Mouse (Mus musculus): ENCODE results near the gene Mrpl2.

The Mrpl2 gene

DNA sequence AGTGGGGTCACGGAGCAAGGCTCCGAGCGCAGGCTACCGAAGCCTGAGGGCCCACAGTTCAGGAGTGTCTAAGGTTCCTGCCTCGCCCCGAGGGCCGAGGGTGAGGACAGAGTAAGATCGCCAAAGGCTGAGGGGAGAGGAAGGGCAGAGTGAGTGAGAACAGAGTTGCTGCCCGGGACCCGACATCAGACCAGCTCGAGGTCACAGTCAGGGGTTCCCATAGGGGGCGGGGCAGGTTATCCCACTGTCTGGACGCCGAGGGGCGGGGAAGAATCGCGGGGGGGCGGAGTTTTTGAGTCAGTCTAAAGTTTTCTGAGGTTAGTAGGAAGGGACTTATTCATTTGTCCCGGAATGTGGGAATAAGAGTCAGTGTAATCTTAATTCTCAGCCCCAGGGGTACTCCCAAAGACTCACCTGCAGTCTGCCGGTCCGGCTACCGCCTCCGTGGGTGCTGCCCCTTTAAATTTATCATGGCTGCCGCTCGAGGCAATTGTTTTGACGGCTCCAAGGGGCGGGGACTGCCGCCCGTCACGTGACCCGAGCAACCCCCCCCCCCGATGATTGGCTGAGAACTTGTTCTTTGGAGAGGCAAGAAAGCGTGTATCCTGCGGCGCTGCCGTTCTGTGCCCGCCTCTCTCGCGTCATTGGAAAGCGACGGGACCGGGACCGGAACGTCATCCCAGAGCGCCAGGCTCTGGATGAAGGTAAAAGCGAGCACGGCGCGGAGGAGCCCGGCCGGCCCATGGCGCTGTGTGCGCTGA is at the start of gene Mrpl2, which contains the start of gene Klc4:
TSS of gene Mrpl2 (plus strand) at position 669 of the 761 bp plus-strand sequence.
TSS of gene Klc4 (minus strand) at position 462 of the 761 bp plus-strand sequence.
- DNase-seq (ENCODE audit: low spot score) = peak; percentile 99

DNA sequence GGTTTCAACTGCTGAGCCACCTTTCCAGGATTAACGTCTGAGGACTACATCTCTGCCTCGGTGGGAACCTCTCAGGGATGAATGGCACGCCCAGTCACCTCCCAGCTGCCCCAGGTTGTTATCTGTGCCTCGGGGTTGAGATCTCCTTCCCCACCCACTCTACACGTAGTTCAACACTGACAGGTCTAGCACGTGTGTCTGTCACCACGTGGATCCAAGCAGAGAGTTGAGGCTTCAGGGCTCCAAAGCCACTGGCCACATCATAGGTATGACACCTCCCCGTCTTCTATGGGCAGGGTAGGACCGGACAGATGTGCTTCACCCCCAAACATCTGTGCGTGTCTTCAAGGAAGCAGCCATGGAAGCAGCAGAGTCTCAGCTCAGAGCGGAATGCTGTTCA is 48.1 kb upstream of the Mrpl2 start:
- no peak for DNase-seq (ENCODE audit: low spot score)

DNA sequence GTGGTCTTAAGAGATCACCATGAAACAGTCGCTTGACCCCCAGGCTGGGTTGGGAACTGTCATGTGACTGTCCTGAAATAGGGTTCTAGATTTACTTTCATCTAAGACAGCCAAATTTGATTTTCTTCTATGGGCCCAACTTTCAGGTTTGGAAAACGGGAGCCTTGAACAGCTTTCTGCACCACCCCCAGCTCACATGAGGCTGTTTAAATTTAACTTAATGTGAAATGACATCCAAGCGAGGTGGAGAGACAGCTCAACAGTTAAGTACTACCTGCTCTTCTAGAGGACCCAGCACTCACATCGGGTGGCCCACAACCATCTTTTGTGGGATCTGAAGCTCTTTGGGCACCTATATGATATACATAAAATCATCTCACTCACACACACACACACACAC is 47.1 kb upstream of the Mrpl2 start:
- no peak for DNase-seq (ENCODE audit: low spot score)

GRCm38 (mm10) chr17:46600569-46600968 is 45.5 kb upstream of the Mrpl2 start:
- DNase-seq (ENCODE audit: low spot score) = no peak

- no peak for DNase-seq (ENCODE audit: low spot score)
Measured at GRCm38 (mm10) chr17:46602212-46602611, 43.8 kb upstream of the Mrpl2 start.

DNA sequence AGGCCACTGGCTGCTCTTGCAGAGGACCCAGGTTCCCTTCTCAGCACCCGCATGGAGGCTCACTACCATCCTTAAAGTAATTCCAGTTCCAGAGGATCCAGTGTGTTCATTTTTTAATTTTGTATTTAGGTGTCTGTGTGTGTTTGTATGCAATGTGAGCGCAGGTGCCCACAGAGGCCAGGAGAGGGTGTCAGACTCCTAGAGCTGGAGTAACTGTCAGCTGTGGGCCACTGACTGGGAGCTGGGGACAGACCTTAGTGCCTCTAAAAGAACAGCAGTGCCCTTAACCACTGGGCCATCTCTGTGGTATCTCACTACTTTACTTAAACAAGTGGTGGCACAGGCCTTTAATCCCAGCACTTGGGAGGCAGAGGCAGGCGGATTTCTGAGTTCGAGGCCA is 42.8 kb upstream of the Mrpl2 start:
- DNase-seq (ENCODE audit: low spot score) = no peak

- no peak for DNase-seq (ENCODE audit: low spot score)
Measured at GRCm38 (mm10) chr17:46605126-46605525, 40.9 kb upstream of the Mrpl2 start.

GRCm38 (mm10) chr17:46605987-46606386 is 40.0 kb upstream of the Mrpl2 start:
- no peak for DNase-seq (ENCODE audit: low spot score)

DNA sequence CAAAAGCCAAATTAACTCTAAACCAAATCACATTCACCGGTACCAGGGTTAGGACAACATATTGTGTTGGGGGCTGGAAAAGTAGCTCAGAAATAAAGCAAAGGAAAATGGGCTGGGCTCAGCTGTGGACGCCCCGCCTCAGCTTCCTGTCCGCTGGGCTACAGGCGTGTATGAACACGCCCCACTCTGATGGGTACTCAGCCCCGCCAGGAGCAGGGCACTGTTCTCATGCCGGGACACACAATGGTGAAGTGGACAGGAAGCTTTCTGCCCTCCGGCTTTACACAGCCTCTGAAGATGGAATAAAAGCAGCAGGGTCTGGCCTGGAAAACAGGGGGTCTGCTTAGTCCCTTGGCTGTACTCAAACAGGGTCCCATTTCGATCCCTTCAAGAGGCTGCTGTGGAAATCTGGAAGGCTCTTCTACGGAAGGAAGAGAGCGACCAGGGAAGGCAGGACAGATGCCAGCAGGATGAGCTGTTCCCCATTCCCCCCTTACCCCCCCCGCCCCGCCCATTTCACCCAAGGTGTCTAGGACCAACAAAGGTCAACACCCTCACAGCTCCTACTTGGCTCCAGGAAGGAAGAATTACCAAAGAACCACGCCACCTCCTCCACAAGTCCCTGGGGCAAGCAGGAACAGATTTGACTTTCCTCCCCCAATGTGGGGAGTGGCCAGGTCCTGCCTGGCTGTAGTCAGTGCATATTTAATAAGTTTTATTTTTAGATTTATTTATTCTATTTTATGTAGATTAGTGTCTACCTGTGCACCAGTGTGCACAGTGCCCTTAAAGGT is 36.1 kb upstream of the Mrpl2 start:
- DNase-seq (ENCODE audit: low spot score) = peak; percentile 67

- no peak for DNase-seq (ENCODE audit: low spot score)
Measured at GRCm38 (mm10) chr17:46611316-46611715, 34.7 kb upstream of the Mrpl2 start.

DNA sequence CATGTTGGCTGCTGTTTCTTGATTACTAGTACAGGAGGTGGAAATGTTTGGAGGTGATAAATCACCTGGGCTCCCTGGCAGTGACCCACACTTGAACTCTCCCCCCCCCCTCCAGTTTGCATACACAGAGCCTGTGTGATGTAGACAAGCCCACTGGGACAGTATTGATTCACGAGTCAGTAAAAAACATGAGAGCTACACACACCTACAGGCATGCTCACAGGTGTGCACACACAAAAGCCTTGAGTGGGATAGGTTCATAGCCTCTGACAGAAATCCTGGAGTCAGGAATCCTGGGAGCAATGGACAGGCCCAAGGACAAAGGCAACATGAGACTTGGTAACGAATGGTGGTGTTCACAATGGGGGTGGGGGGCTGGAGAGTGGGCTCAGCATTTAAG is 33.8 kb upstream of the Mrpl2 start:
- no peak for DNase-seq (ENCODE audit: low spot score)

- DNase-seq (ENCODE audit: low spot score) = no peak
Measured at GRCm38 (mm10) chr17:46612820-46613219, 33.2 kb upstream of the Mrpl2 start.

- DNase-seq (ENCODE audit: low spot score) = no peak
Measured at GRCm38 (mm10) chr17:46613229-46613628, 32.8 kb upstream of the Mrpl2 start.

DNA sequence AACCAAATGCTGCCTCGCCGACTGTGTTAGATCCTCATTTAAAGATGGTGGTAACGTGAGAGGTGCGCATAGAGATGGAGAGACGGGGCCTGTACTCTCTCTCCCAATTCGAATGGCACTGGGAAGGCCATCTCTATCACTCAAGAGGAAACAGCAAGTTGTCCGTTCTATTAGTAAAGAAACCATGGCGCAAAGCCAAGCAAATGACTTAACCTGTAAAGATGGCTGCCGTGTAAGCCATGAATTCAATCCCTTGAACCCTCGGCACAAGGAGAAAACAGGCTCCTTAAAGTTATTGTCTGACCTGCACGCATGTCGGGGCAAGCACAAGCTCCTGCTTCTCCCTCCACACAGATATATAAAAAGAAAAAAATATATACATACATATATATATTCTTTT is 28.2 kb upstream of the Mrpl2 start:
- no peak for DNase-seq (ENCODE audit: low spot score)

- DNase-seq (ENCODE audit: low spot score) = no peak
Measured at GRCm38 (mm10) chr17:46618394-46618768, 27.6 kb upstream of the Mrpl2 start.

DNA sequence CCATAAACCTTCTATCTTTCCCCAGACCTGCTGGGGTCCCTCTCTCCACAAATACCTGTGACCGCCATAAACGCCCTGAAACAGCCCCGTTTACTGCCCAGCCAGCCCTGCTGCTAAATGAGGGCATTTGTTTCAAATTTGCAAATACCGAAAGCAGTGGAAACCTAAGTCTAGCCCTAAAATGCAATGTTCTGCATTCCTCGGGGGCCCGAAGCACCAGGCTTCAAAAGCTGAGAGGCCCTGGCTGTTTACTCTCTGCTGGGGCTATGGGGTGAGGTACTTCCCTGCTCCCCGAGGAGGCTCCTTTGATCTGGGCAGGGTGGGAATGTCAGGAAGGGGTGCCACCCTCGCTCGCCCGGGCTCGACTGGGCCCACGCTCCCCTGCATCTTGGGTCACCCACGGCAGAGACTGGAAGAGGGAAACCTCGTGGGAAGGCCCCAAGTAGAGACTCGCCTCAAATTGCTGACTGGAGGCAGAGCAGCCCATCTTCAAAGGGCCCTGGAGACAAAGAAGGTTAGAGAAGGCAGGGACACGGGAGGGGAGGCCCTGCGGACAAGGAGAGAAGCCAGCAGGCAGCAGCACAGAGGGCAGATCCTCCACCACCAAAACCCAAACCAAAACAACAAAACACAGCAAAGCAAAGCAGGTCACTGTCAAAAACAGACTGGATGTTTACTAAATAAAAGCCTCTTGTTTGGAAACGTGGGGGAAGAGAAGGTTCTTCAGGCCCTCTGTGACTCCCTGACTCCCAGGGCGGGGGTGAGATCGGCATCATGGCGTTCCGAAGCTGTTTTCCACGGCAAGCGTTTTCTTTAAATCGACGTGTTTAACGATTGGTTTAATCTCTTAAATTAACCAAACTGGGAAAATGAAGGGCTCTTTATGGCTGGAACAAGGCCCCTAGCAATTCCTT is 27.0 kb upstream of the Mrpl2 start:
- no peak for DNase-seq (ENCODE audit: low spot score)

- DNase-seq (ENCODE audit: low spot score) = no peak
Measured at GRCm38 (mm10) chr17:46619683-46620357, 26.2 kb upstream of the Mrpl2 start.

DNA sequence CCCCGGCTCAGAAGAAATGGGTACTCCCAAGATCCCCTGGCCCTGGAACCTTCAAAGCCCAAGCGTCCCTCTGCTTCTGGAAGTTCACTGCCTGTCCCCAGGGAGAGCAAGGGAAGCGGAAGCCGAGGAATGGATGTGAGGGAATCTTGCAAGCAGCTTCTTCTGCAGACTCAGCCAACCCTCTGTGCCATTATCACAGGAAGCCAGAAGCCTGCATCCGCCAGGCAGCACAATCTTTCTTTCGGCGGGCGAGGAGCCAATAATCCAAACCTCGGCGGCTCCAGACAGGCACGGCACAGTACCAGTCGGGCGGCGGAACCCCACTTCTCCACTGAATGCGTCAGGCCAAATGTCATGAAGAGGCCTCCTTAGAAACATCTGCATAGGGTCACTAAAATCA is 24.7 kb upstream of the Mrpl2 start:
- peak; percentile 34 for DNase-seq (ENCODE audit: low spot score)

DNA sequence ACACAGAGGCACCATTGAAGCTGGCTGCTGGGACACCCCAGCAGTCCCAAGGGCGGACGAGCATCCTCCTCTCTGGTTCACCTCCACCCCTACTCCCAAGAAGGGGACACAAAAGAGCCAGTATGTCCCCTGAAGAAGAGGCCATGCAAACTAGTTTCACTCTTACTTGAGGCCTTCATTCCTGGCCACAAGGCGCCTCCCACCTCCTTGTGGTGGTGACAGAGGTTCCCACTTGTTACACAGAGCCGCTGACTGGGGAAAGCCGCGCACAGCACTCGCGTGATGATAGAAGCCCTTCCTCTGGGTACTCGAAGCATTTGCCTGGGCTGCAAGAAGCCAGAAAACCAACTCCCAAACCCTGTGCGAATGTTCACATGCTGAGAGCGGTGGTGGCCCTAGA is 23.8 kb upstream of the Mrpl2 start:
- DNase-seq (ENCODE audit: low spot score) = no peak

GRCm38 (mm10) chr17:46623819-46624557 is 22.0 kb upstream of the Mrpl2 start:
- DNase-seq (ENCODE audit: low spot score) = no peak

- no peak for DNase-seq (ENCODE audit: low spot score)
Measured at GRCm38 (mm10) chr17:46624598-46624997, 21.4 kb upstream of the Mrpl2 start.

Measured in urinary bladder, postnatal 14 days (tissue).